Mouse (Mus musculus): ENCODE data around the gene Gpr37l1. TPM values are rescaled to one million over a fixed set of nuclear protein-coding genes. Genes with fewer than 3 reads are reported as not detected.

The Gpr37l1 gene
- polyA plus RNA-seq, 1 experiment, result 2.2 TPM

GRCm38 (mm10) chr1:135159556-135160123 is 7.8 kb downstream of the Gpr37l1 start:
- TF ChIP-seq POLR2A (IDR thresholded peaks at IDR 0.05; ENCODE audit: low read depth, low read length) (no peak), CTCF (IDR thresholded peaks at IDR 0.05; ENCODE audit: extremely low read depth, insufficient read length, insufficient replicate concordance, low read depth, low read length) (no peak)
- H3K36me3 ChIP-seq (ENCODE audit: control insufficient read depth, insufficient read depth, low read length), result peaks cover 15% of the 10 kb centered on the region
- no peak overlapping the region for H3K4me3 ChIP-seq (ENCODE audit: low read depth, low read length)
- H3K27ac ChIP-seq (ENCODE audit: insufficient read depth, low read depth, low read length), result no peak overlapping the region
- no peaks in the 10 kb centered on the region for H3K27me3 ChIP-seq (ENCODE audit: control insufficient read depth, insufficient read depth, low read length)
- no peaks in the 10 kb centered on the region for H3K4me1 ChIP-seq (ENCODE audit: control insufficient read depth, insufficient read depth, insufficient read length, low read length)
- WGBS, result 82% methylated on average over 11 of the region's 11 CpGs

- WGBS, result 80% methylated on average over 7 of the region's 7 CpGs
- H3K27me3 ChIP-seq (ENCODE audit: control insufficient read depth, insufficient read depth, low read length), result no peaks in the 10 kb centered on the region
- no peak overlapping the region for H3K27ac ChIP-seq (ENCODE audit: insufficient read depth, low read depth, low read length)
- H3K4me1 ChIP-seq (ENCODE audit: control insufficient read depth, insufficient read depth, insufficient read length, low read length), result peaks cover 2% of the 10 kb centered on the region; the same call in 1 of the 2 replicates
- H3K36me3 ChIP-seq (ENCODE audit: control insufficient read depth, insufficient read depth, low read length), result peaks cover 15% of the 10 kb centered on the region
- no peak for TF ChIP-seq CTCF (IDR thresholded peaks at IDR 0.05; ENCODE audit: extremely low read depth, insufficient read length, insufficient replicate concordance, low read depth, low read length)
- TF ChIP-seq POLR2A (IDR thresholded peaks at IDR 0.05; ENCODE audit: low read depth, low read length), result no peak
- no peak overlapping the region for H3K4me3 ChIP-seq (ENCODE audit: low read depth, low read length)
Measured at GRCm38 (mm10) chr1:135159074-135159473, 8.4 kb downstream of the Gpr37l1 start.

GRCm38 (mm10) chr1:135158633-135159032 is 8.8 kb downstream of the Gpr37l1 start:
- 72% methylated on average over 5 of the region's 5 CpGs for WGBS
- H3K4me1 ChIP-seq (ENCODE audit: control insufficient read depth, insufficient read depth, insufficient read length, low read length), result peaks cover 2% of the 10 kb centered on the region; the same call in 1 of the 2 replicates
- H3K4me3 ChIP-seq (ENCODE audit: low read depth, low read length), result no peak overlapping the region
- H3K27me3 ChIP-seq (ENCODE audit: control insufficient read depth, insufficient read depth, low read length), result no peaks in the 10 kb centered on the region
- no peak overlapping the region for H3K27ac ChIP-seq (ENCODE audit: insufficient read depth, low read depth, low read length)
- peaks cover 15% of the 10 kb centered on the region for H3K36me3 ChIP-seq (ENCODE audit: control insufficient read depth, insufficient read depth, low read length)
- no peak for TF ChIP-seq POLR2A (IDR thresholded peaks at IDR 0.05; ENCODE audit: low read depth, low read length)
- no peak for TF ChIP-seq CTCF (IDR thresholded peaks at IDR 0.05; ENCODE audit: extremely low read depth, insufficient read length, insufficient replicate concordance, low read depth, low read length)

- Histone ChIP-seq H3K36me3 (ENCODE audit: control insufficient read depth, insufficient read depth, low read length) (peaks cover 23% of the 10 kb centered on the region), H3K4me3 (ENCODE audit: low read depth, low read length) (no peak overlapping the region), H3K27ac (ENCODE audit: insufficient read depth, low read depth, low read length) (no peak overlapping the region), H3K4me1 (ENCODE audit: control insufficient read depth, insufficient read depth, insufficient read length, low read length) (peaks cover 2% of the 10 kb centered on the region; the same call in 1 of the 2 replicates), H3K27me3 (ENCODE audit: control insufficient read depth, insufficient read depth, low read length) (no peaks in the 10 kb centered on the region)
- no peak for TF ChIP-seq POLR2A (IDR thresholded peaks at IDR 0.05; ENCODE audit: low read depth, low read length)
- no peak for TF ChIP-seq CTCF (IDR thresholded peaks at IDR 0.05; ENCODE audit: extremely low read depth, insufficient read length, insufficient replicate concordance, low read depth, low read length)
- 89% methylated on average over 6 of the region's 6 CpGs for WGBS
Measured at GRCm38 (mm10) chr1:135156300-135156699, 11.2 kb downstream of the Gpr37l1 start.

GRCm38 (mm10) chr1:135154411-135154959 is 13.0 kb downstream of the Gpr37l1 start:
- H3K4me1 ChIP-seq (ENCODE audit: control insufficient read depth, insufficient read depth, insufficient read length, low read length), result peaks cover 7% of the 10 kb centered on the region; the same call in 1 of the 2 replicates
- no peak overlapping the region for H3K4me3 ChIP-seq (ENCODE audit: low read depth, low read length)
- H3K36me3 ChIP-seq (ENCODE audit: control insufficient read depth, insufficient read depth, low read length), result peaks cover 23% of the 10 kb centered on the region
- no peak overlapping the region for H3K27ac ChIP-seq (ENCODE audit: insufficient read depth, low read depth, low read length)
- no peak for TF ChIP-seq POLR2A (IDR thresholded peaks at IDR 0.05; ENCODE audit: low read depth, low read length)
- peak; percentile 78; the same call in 1 of the 2 replicates for TF ChIP-seq CTCF (IDR thresholded peaks at IDR 0.05; ENCODE audit: extremely low read depth, insufficient read length, insufficient replicate concordance, low read depth, low read length)
- 5% methylated on average over 14 of the region's 14 CpGs for WGBS
- H3K27me3 ChIP-seq (ENCODE audit: control insufficient read depth, insufficient read depth, low read length), result no peaks in the 10 kb centered on the region

- TF ChIP-seq POLR2A (IDR thresholded peaks at IDR 0.05; ENCODE audit: low read depth, low read length) (no peak), CTCF (IDR thresholded peaks at IDR 0.05; ENCODE audit: extremely low read depth, insufficient read length, insufficient replicate concordance, low read depth, low read length) (no peak)
- Histone ChIP-seq H3K36me3 (ENCODE audit: control insufficient read depth, insufficient read depth, low read length) (peaks cover 23% of the 10 kb centered on the region), H3K27me3 (ENCODE audit: control insufficient read depth, insufficient read depth, low read length) (no peaks in the 10 kb centered on the region), H3K4me1 (ENCODE audit: control insufficient read depth, insufficient read depth, insufficient read length, low read length) (peaks cover 10% of the 10 kb centered on the region; the same call in 1 of the 2 replicates), H3K4me3 (ENCODE audit: low read depth, low read length) (no peak overlapping the region), H3K27ac (ENCODE audit: insufficient read depth, low read depth, low read length) (no peak overlapping the region)
- WGBS, result 41% methylated on average over 13 of the region's 13 CpGs
Measured at GRCm38 (mm10) chr1:135154011-135154410, 13.5 kb downstream of the Gpr37l1 start.

GRCm38 (mm10) chr1:135148996-135149395 is 18.5 kb downstream of the Gpr37l1 start:
- Histone ChIP-seq H3K27ac (ENCODE audit: insufficient read depth, low read depth, low read length) (no peak overlapping the region), H3K4me1 (ENCODE audit: control insufficient read depth, insufficient read depth, insufficient read length, low read length) (peaks cover 20% of the 10 kb centered on the region; the same call in 1 of the 2 replicates), H3K4me3 (ENCODE audit: low read depth, low read length) (no peak overlapping the region), H3K36me3 (ENCODE audit: control insufficient read depth, insufficient read depth, low read length) (peaks cover 8% of the 10 kb centered on the region), H3K27me3 (ENCODE audit: control insufficient read depth, insufficient read depth, low read length) (no peaks in the 10 kb centered on the region)
- TF ChIP-seq CTCF (IDR thresholded peaks at IDR 0.05; ENCODE audit: extremely low read depth, insufficient read length, insufficient replicate concordance, low read depth, low read length) (no peak), POLR2A (IDR thresholded peaks at IDR 0.05; ENCODE audit: low read depth, low read length) (no peak)
- WGBS, result 76% methylated on average over 5 of the region's 5 CpGs

All from small intestine, adult 2 months (tissue).